Mouse (Mus musculus): ENCODE measurements around the gene Dgcr2.

DNA sequence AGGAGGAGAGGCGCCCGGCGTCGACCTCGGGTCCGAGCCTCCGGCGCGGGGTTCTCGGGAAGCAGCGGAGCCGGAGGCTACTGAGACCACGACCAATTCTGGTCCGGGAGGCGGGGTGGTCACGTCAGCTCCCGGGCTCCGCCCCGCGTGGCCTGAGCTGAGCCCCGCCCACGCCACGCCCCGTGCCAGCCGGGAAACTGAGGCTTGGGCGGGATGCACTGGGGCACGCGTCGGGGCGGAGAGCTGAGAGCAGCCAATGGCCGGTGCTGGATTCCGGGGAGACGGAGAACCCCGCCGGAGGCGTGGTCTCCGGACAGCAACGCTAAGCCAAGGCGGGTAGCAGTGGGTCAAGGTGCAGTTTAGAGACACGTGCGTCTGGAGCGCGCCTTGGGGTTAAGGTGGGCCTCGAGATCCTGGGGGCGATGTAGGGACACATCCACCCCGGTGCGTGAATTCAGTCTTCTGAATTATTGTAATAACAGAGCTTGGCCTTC is 29.8 kb upstream of the Dgcr2 start, which contains the start of gene Slc25a1:
- TF ChIP-seq POLR2A (IDR thresholded peaks at IDR 0.05; ENCODE audit: insufficient read length, low read depth) (peak; percentile 65), MAX (IDR thresholded peaks at IDR 0.05; ENCODE audit: low read depth) (no peak), MYOG (IDR thresholded peaks at IDR 0.05; ENCODE audit: control insufficient read depth in 1 of 3, insufficient read depth in 1 of 3, insufficient read length in 2 of 3, low read depth in 2 of 3) (no peak), SRF (IDR thresholded peaks at IDR 0.05; ENCODE audit: control insufficient read depth, insufficient read length, low read depth) (no peak), POLR2AphosphoS2 (IDR thresholded peaks at IDR 0.05; ENCODE audit: insufficient read length, low read depth) (no peak), USF1 (IDR thresholded peaks at IDR 0.05; ENCODE audit: low read depth) (no peak), TCF12 (IDR thresholded peaks at IDR 0.05; ENCODE audit: insufficient read depth, poor library complexity, severe bottlenecking) (no peak), E2F4 (IDR thresholded peaks at IDR 0.05; ENCODE audit: insufficient read depth) (no peak)
